10 mouse cellular contexts compared by ENCODE assay signal in genomic region chr2:117780287-117780686, GRCm38 (mm10).
A peak's percentile ranks its signal among the peaks of the same experiment; 100 is the strongest.
DNase-seq lines count a peak whose midpoint lies in the region; ATAC-seq and TF ChIP-seq lines count a peak whose summit lies in the region.
"Had no signal": no experiment of that assay in that cellular context is flagged by ENCODE, and none has a peak within 500 bp of the region (broad histone marks: within the 10 kb centered on the region; RNA-seq: fewer than 3 reads in every experiment).

No protein-coding gene starts in this region.

- no peak overlapping the region for H3K27ac ChIP-seq in lung, postnatal 0 days (ENCODE audit: low read length)
- H3K27ac ChIP-seq: heart, embryonic 15.5 days; midbrain, embryonic 12.5 days had no signal

- no peak for TF ChIP-seq EP300 in lung, postnatal 0 days (IDR thresholded peaks at IDR 0.05)

- TF ChIP-seq CTCF in lung, postnatal 0 days (IDR thresholded peaks at IDR 0.05) = peak; percentile 53

- H3K9ac ChIP-seq in lung, postnatal 0 days (replicated peaks; ENCODE audit: low read depth) = no peak overlapping the region
- H3K9ac ChIP-seq: heart, embryonic 15.5 days; midbrain, embryonic 12.5 days had no signal

- ATAC-seq in frontal cortex, adult (ENCODE audit: low TSS enrichment) = peak; percentile 34; the same call in 1 of the 2 replicates
- ATAC-seq in lung, postnatal 0 days = peak; percentile 48; the same call in 1 of the 2 replicates

- no peak overlapping the region for H3K4me2 ChIP-seq in lung, postnatal 0 days (replicated peaks; ENCODE audit: low read depth, low read length)
- H3K4me2 ChIP-seq: heart, embryonic 15.5 days; midbrain, embryonic 12.5 days had no signal

- WGBS in lung, postnatal 0 days = 65% methylated on average over 3 of the region's 3 CpGs

- no peaks in the 10 kb centered on the region for H3K4me1 ChIP-seq in lung, postnatal 0 days (ENCODE audit: insufficient read depth, low read depth, low read length)
- H3K4me1 ChIP-seq: midbrain, embryonic 12.5 days had no signal

- no peaks in the 10 kb centered on the region for H3K36me3 ChIP-seq in lung, postnatal 0 days (ENCODE audit: insufficient read depth, low read length)
- H3K36me3 ChIP-seq in splenic B cell, adult 2 months (ENCODE audit: control insufficient read depth, insufficient read depth, low read length, poor library complexity, severe bottlenecking) = no peaks in the 10 kb centered on the region
- H3K36me3 ChIP-seq: heart, embryonic 15.5 days; midbrain, embryonic 12.5 days had no signal

- no peaks in the 10 kb centered on the region for H3K27me3 ChIP-seq in lung, postnatal 0 days (replicated peaks; ENCODE audit: insufficient read depth, low read length)
- H3K27me3 ChIP-seq in splenic B cell, adult 2 months (ENCODE audit: control insufficient read depth, insufficient read depth, low read length, poor library complexity, severe bottlenecking) = no peaks in the 10 kb centered on the region
- H3K27me3 ChIP-seq: heart, embryonic 15.5 days; midbrain, embryonic 12.5 days had no signal

- no peak for DNase-seq in frontal cortex, postnatal 10 days (ENCODE audit: low spot score in 2 of 2)
- peak; percentile 9 for DNase-seq in ovary, adult 18-20 months (ENCODE audit: low spot score)
- DNase-seq in ovary, postnatal 10 days (ENCODE audit: low spot score) = no peak
- DNase-seq in lung, postnatal 0 days (ENCODE audit: low spot score) = peak; percentile 55
- peak; percentile 4 for DNase-seq in splenic B cell, adult 2 months (ENCODE audit: low read depth, low spot score)
- no peak for DNase-seq in thymus, postnatal 25 days
- no peak for DNase-seq in kidney, postnatal 10 days

- no peak overlapping the region for H3K4me3 ChIP-seq in lung, postnatal 0 days (ENCODE audit: low read depth, low read length)
- H3K4me3 ChIP-seq: heart, embryonic 15.5 days; midbrain, embryonic 12.5 days had no signal

- no peaks in the 10 kb centered on the region for H3K9me3 ChIP-seq in lung, postnatal 0 days (ENCODE audit: low read length)
- H3K9me3 ChIP-seq: heart, embryonic 15.5 days; midbrain, embryonic 12.5 days had no signal

Comparison
In these comparisons a context has a peak if more than half of its experiments do, and no peak if none do; other contexts are left out.
1. DNase-seq: peak in ovary, adult 18-20 months (single experiment), lung, postnatal 0 days (single experiment) and splenic B cell, adult 2 months (single experiment); none in frontal cortex, postnatal 10 days (0 of 2), ovary, postnatal 10 days (single experiment), thymus, postnatal 25 days (single experiment) and kidney, postnatal 10 days (single experiment).